Mouse (Mus musculus) T-helper 2 cell (primary cell): ENCODE data around the gene Dcbld1.
"Not testable (repeated sequence)": the region's sequence is repeated elsewhere in the genome, so short reads cannot be mapped to it uniquely, and the experiment has no call there.

Experiments
- in situ Hi-C: fragments of 300-600 bp; cut with MboI, MseI; formaldehyde crosslinking; loops from one replicate; pipeline ENCODE4 v1.15.1; 2025; ENCODE audit warnings: high pct_unique_total_duplicates

Gene Dcbld1

GRCm38 (mm10) chr10:52258180-52258948 is 24.9 kb downstream of the Dcbld1 start:
- in situ Hi-C loops: no loop called here

DNA sequence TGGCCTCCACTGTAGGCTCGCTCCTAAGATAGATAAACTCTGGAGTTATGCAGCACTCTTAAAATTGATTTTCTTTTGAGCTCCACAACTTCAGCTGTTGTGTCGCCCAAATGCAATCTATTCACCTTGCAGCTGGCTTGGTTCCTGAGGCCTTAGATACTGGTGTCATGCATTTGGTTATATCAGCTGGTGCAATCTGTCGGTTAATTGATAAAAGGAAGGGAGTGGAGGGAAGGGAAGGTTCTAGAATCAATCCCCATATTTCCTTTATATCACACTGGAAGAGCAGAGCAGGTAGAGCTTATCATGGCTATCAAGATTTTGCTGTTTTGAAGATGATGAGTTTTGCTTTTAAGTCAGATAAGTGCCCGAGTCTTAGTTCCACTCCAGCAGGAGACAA is 26.8 kb downstream of the Dcbld1 start:
- in situ Hi-C loops: no loop called here

GRCm38 (mm10) chr10:52264162-52264561 is 30.7 kb downstream of the Dcbld1 start:
- in situ Hi-C loops: no loop called here

GRCm38 (mm10) chr10:52268879-52269278 is 35.5 kb downstream of the Dcbld1 start:
- in situ Hi-C loops: no loop called here

DNA sequence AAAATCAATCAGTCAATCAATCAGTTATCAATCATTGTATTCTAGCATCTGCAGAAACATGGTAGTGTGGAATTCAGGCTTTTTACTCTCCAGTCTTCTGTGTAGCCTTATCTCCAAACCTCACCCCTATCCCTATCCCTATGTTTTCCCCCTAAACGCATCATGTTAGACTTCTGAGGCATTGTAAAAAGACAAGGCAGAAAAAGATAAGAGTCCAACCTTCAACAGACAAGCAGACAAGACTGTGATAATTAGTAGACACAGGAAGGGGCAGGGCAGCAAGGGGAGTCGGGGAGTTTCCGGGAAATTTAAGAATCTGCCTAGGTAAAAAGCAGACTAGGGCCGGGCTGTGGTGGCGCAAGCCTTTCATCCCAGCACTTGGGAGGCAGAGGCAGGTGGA is 38.0 kb downstream of the Dcbld1 start:
- in situ Hi-C loops: no loop called here

GRCm38 (mm10) chr10:52273012-52273411 is 39.6 kb downstream of the Dcbld1 start:
- in situ Hi-C loops: no loop called here

DNA sequence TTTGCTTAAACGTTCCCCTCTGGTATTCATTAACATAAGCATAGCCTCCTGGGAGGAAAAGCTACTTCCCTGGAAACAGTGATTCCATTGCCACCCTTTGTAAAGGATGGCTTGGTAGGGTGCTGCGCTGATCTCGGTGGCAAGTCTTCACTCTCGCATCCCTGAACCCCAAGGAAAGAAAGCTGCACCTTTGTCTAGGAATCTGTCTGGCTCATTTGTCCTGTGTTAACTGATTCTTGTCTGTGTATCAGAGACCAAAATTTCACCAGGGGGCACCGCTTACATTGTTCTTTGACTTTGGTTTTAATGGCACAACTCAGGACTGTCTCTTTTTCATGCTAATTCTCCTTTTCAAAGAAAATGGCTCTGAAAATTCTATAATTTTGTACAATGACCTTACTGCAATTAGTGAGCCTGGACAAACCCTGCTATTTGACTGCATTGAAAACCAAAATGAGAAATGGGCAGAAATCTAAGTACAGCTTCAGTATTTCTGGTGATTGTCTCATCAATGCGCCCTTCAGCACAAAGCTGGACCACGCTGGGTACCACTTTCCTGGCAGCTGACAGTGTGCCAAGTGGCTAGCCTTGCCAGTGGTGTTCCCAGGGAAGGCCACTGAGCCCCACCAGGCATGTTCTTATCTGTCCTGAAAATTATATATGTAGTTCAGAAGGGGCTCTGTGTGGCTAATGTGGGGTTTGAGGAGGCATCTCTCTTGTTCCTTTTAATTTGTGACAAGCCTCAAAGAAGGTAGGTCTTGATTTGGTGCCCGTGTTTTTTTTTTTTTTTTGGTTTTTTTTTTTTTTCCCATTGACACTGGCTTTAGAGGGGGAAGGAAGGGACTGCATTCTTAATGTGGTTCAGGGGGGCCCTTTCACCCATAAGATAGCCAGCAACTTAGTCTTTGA is 40.8 kb downstream of the Dcbld1 start:
- in situ Hi-C loops: no loop called here

DNA sequence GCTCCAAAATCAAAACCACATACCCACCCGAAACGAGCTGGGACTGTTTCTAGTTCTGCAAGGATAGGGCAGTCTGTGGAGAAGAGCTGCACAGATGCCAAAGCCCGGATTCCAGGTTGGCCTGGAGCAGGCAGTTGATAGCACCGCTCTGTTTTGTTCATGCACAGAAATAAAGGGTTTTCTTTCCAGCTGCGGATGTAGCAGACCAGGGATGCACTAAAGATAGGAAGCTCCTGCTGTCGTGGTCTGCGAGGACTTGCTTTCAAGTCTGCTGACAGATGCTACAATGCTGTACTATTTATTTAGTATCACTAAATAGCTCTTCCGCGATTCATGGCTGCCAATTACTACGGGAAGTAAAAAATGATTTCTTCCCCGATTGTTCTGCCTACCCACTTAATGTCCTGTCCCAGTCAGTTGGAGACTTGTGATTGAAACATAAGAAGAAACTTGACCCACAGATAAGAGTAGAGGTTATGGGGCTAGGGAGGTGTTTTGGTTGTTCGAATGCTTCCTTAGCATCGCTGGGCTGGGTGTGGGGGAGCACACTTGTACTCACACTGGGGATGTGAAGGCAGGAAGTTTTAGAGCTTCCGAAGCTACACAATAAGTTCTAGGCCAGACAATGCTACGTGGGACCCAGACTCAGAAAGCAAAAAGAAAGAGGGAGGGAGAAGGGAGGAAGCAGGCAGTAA is 41.6 kb downstream of the Dcbld1 start:
- in situ Hi-C loops: no loop called here

DNA sequence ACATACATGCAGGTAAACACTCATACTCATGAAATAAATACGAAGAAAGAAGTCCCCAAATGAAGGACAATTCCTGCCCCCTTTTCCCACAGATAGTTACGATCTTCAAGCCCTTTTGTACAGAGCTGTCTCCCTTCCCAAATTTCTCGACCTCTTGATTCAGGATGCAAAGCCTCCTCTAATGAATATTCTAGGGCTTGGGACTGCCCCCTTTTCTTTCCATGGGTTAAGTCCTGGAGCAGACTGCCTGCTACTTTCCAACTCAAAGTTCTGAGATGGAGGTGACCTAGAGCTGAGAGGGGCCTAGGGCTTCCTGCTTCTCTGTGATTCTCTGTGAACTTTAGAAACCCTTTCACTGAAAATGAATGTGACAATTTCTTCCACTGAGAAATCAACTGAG is 43.2 kb downstream of the Dcbld1 start:
- in situ Hi-C loops: no loop called here

DNA sequence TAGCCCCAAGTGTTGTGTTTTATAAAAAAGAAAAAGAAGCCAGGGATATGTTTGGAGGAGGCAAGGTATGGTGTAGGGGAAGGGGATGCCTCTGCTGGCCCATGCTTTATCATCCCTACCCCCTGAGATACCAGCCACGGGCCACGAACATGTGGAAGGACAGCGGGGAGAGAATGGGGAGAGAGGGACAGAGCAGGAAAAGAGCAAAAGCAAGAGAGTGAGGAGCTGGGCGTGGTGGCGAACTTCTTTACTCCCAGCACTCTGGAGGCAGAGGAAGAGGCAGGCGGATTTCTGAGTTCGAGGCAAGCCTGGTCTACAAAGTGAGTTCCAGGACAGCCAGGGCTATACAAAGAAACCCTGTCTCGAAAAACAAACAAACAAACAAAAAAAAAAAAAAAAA is 44.1 kb downstream of the Dcbld1 start:
- in situ Hi-C loops: not testable (repeated sequence)

- in situ Hi-C loops: no loop called here
Observed at GRCm38 (mm10) chr10:52278011-52278434, 44.6 kb downstream of the Dcbld1 start.

DNA sequence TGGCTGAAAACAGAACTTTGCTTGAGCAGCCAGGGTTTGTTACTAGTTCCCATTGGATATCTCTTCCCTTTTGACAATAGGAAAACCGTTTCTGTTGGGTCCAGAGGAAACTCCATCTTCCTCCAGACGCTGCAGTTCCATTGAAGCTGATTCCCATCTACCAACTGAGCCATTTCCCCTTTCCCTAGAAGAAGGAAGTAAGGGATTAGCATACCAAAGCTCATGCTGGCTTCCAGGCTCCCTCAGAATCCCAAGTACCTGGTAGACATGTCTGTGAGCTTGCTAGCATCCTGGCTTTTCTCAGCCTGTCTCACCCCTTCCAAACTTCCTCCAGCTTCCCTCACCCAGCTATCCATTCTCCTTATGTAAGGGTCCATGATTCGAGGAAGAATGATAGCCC is 45.4 kb downstream of the Dcbld1 start:
- in situ Hi-C loops: no loop called here

DNA sequence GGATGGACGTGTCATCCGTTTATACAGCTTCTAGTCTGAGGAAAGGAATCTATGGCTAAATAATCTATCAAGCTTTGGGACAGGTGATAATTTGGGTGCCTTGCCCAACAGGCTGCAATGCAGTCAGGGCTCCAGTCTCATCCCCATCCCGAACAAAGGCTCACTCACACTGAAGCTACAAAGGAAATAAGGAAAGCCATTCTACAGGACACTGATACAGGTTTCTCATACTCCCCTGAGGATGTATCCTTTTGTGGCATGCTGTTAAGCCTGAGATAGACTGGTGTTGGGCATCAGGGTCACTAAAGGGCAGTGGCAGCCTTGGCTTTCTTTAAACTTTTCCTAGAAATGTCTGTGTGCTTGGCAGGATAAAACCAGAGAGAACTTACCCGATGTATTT is 46.5 kb downstream of the Dcbld1 start:
- in situ Hi-C loops: no loop called here

GRCm38 (mm10) chr10:52280623-52281022 is 47.2 kb downstream of the Dcbld1 start:
- in situ Hi-C loops: no loop called here

- in situ Hi-C loops: no loop called here
Observed at GRCm38 (mm10) chr10:52281337-52281736, 47.9 kb downstream of the Dcbld1 start.

DNA sequence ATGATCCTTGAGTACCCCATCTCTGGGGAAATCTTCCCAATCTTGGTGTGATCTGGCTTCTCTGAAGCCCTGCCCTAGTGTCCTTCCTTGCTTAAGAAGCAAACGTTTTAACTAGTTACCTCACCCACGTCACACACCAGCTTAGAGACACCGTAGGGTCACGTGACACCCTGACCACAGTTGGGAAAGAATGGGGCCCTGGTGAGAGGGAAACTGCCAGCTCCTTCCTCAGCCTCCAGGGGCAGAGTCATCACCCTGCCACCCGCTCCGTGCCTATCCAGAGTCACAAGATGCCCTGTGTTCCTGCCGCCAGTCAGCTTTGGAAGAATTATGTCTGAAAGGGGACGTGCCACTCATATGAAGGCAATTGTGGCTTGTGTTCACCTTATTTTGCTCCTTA is 51.2 kb downstream of the Dcbld1 start:
- in situ Hi-C loops: no loop called here

DNA sequence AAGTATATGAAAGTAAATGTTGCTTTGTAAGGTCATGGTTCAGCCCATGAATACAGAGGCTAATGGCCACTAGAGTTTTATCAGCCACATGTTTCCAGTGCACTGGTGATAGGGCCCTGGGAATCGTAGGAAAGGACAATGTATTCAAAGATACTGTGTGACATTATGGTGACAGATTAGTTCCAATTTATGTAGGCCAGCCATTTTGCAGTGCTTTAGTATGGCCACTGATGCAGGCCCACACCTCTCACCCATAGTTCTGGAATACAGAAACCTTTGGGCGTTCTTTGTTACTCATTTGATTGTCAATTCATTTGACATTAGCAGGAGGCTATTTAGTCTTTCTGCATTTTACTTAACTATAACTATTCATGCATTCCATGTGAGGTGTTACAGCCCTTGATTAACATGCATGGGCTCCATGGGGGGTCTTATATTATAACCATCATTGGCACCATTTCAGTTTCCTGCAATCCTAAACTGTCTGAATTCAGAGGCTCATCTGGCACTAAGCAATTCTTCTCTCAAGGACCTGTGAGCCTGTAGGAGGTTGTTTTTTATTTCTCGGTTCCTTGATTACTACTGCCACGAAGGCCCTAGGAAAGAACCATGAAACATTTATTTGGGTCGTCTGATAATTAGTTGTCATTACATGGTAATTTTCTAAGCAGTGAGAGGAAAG is 54.6 kb downstream of the Dcbld1 start:
- in situ Hi-C loops: no loop called here

DNA sequence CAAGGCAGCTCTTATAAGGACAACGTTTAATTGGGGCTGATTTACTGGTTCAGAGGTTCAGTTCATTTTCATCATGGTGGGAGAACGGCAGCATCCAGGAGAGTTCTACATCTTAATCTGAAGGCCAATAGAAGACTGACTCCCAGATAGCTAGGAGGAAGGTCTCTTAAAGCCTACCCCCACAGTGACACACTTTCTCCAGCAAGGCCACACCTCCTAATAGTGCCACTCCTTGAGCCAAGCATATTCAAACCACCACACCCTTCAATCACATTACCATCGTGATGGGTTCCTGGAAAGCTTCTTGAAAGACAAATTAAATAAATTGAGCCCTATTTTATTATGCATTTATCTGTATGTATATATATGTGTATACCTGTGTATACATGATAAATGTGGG is 55.8 kb downstream of the Dcbld1 start:
- in situ Hi-C loops: no loop called here

- in situ Hi-C loops: not testable (repeated sequence)
Observed at GRCm38 (mm10) chr10:52292391-52292790, 59.0 kb downstream of the Dcbld1 start.

- in situ Hi-C loops: no loop called here
Observed at GRCm38 (mm10) chr10:52293921-52294577, 60.6 kb downstream of the Dcbld1 start.

GRCm38 (mm10) chr10:52295934-52296333 is 62.5 kb downstream of the Dcbld1 start:
- in situ Hi-C loops: no loop called here
